Mouse (Mus musculus) testis, postnatal 10 days (tissue): ENCODE results near the gene Setd1a.
"Not testable (repeated sequence)": the region's sequence is repeated elsewhere in the genome, so short reads cannot be mapped to it uniquely, and the experiment has no call there.

Experiments
- DNase-seq: peaks from one replicate; pipeline ENCODE4 v3.0.0; 2021; ENCODE audit warnings: low spot score

Setd1a gene

DNA sequence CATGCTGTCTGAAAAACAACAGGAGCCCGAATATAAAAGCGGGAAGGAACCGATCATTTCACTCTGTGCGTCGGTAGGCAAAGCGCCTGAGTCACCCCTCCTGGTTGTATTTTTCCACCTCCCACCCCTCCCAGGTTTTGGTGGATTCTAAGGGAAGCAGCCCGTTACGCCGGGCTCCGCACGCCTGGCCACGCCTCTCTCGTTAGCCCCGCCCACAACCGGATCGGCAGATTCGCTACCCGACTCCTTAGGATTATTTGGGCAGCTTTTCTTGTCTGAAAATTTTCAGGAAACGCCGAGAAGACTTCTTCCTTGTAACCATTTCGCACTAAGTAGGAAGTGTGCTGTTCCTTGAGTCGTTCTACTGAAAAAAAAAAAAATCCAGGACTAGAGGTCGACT lies at the start of gene Setd1a:
Setd1a (plus strand) TSS at position 245 of the 400 bp plus-strand sequence.
- peak; percentile 98 for DNase-seq

DNA sequence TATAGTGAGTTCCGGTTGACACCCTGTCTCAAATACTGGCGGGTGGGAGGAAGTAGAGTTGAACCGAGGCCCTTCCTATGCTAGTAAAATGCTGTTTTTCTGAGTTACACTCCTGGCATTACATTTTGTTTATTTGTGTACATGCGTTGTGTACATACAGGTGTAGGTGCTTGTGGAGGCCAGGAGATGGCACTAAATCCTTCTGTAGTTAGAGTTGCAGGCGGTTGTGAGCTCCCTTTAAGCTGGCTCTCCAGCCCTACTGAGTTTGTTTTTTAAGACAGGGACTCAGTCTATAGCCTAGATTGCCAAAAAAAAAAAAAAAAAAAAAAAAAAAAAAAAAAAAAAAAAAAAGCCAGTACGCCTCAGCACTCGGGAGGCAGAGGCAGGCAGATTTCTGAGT lies 48.6 kb upstream of the Setd1a start:
- no peak for DNase-seq

DNA sequence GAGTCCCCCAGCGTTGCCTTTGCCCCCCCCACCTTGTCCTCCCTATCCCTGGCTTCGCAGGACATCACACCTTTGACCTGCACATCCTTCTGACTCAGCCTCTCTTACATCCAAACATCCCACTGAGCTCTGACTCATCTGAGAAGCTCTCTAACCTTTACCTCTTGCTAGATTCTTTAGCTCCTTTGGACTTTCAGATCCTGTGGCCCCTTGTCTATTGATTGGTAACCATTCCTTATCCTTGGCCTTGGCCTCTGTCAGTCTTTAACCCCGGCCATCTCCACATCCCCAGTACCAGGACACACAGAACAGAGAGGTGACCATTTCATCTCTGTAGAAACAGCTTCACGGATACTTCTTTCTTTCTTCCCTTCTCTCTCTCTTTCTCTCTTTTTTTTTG lies 46.3 kb upstream of the Setd1a start:
- no peak for DNase-seq

DNA sequence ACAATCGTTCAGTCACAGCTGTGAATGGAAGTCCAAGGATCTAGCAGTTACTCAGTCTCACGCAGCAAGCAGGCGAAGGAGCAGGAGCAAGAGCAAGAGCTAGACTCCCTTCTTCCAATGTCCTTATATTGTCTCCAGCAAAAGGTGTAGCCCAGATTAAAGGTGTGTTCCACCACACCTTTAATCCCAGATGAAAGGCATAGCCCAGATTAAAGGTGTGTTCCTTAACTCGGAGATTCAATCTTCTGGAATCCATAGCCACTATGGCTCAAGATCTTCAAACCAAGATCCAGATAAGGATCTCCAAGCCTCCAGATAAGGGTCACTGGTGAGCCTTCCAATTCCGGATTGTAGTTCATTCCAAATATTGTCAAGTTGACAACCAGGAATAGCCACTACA lies 44.4 kb upstream of the Setd1a start, which contains the start of gene Ctf2:
Ctf2 (minus strand) TSS at position 101 of the 400 bp plus-strand sequence.
- DNase-seq, result not testable (repeated sequence)

DNA sequence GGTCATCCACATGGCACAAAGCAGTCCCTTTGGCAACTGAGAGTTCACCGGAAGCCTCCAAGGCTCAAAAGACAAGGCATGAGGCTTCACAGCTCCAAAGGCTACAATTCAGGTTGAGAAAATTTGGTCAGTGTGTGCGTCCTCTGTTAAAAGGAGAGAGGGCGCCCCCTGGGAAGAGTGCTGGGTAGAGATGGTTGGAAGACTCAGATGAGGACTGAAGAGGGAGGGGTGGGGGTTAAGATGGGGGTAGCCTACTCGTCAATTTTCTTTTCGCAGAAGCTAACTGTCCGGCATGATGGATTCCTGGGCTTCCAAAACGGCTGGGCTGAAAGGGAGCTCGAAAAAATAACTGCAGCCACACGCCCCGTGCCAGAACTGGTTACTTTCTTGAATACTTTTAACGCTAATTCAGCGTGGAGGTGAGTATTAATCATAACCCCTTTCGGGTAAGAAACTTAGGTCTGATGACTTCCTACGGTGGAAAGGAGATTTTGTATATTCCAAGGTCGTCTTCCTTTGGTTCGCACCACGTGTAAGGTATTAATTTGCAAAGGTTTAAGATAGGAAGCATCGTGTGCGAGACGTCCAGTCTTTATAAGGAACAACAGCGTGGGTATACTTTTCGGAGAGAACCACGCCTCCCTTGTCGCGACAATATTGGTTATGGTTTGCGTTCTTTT lies 32.0 kb upstream of the Setd1a start, which contains the start of gene Fbxl19:
Fbxl19 (plus strand) TSS at position 178 of the 680 bp plus-strand sequence.
- DNase-seq, result peak; percentile 91

DNA sequence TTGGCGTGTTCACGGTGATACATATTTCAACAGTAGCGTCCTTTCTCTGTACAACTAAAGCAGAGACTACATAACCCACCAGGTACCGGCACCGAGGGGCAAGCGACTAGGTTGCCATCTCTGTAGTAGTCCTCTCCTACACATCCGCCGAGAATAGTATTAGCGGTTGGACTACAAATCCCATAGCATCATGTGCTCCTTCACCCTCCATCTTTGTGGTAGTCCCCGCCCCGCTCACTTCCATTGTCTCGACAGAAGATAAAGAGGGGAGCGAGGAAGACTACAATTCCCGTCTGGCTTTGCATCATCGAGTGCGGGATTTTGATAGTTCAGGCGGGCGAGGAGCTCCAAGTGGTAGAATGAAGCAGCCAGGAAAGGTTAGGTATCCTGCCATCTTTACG lies 31.2 kb upstream of the Setd1a start:
- DNase-seq, result peak; percentile 89

DNA sequence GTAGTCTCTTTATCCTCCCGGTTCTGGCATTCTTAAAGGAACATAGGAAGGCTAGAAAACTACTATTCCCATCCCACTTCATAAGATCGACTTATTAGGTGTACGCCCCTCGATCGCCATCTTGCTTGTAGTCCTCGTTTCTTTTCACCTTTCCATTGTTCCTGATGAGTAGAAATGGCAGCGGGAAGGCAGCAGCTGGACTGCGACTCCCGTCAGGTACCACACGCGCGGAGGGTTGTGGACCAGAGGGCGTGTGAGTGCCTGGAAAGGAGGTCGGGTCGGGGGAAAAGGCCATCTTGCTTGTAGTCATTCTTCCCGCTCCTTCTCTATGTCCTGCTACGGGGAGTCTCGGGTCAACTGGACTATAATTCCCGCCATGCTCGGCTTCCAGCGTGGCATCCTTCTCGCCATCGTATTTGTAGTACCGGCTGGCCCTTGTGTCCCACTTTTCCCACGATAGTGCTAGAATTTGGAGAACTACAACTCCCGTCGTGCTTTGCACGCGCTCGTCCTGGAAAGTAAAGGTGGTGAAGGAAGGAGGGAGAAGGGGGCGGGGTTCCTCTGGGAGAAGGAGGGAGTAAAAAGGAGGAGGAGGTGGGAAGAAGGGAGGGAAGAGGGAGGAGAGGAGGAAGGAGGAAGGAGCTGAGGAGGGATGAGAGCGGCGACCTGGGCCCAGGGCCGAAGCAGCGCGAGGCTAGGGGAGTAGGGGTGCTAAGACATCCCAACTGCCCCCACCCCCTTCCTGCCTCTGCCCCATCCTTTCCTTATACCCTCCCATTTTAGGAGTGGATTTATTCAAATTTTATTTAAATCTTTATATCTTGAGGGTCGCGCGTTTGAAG lies 30.6 kb upstream of the Setd1a start:
- peak; percentile 95 for DNase-seq

DNA sequence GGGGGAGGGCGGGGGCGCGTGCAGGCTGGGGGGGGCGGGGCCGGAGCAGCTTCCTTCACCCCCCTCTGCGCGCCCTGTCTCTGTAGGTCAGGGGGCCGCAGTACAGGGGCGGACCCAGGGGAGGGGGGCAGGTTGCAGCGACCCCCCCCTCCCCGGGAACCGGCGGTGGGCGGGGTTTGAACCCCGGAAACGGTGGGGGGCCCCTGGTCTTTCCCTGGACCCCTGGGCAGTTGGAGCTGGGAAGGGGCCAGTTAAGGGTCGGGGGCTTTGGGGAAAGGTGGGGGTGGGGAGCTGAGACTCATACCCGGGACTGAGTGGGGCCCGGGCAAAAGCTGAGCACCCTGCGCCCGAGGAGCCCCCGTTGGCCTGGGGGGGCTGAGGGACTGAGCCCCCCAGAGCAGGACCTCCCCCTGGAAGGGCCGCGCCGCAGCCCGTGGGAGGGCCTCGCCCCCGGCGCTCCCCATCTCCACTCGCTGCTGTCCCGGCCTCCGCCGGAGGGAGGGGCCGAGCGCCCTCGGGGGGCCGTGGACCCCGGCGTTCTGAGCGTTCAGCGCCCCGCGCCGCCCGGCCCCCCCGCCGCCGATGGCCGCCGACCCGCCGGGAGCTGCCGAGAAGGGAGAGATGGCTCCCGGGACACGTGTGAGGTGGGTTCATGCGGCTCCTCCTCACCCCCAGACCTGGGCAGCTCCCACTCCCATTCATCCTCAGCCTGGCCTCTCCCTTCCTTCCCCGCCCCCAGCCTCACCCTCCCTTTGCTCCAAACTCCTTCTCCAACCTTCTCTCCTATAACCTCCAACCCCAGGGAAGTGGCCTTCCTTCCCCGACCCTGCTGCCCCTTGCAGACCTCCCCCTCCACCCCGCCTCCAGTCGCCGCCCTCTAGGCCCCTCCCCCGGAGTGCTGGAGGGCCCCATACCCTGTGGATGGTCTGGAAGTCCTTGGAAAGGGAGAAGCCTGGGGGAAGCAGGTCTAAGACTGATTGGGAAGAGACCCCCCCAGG lies 29.7 kb upstream of the Setd1a start:
- peak; percentile 80 for DNase-seq

DNA sequence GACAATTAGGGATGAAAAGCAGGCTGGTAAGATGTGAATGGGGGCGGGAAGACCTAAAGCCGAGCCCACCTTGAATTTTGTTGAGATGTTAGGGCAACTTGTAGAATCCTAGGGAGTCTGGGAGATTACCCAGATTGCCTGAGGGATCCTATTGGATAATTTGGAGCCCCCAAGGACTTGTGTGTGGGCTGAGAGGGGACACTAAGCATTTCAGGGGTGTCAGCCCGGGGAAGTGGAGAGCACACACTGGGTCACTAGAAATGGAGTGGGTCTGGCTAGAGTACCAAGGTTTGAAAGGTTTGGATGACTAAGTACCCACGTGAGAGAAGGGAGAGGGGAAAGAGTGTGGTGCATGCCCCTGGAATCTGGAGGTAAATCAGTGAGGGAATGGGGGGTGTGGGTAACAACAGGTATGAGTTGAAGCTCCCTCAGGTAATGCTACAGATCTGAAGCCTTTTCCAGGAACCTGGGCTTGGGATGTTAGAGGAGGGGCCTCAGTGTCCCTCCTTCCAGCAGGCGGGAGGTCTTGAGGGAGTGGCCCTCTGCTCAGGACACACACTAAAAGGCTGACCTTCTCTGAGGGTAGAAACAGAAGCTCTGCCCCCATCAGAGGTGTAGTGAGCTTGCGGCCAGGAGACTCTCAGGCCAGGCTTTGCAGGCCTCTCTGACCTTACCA lies 28.8 kb upstream of the Setd1a start:
- no peak for DNase-seq

DNA sequence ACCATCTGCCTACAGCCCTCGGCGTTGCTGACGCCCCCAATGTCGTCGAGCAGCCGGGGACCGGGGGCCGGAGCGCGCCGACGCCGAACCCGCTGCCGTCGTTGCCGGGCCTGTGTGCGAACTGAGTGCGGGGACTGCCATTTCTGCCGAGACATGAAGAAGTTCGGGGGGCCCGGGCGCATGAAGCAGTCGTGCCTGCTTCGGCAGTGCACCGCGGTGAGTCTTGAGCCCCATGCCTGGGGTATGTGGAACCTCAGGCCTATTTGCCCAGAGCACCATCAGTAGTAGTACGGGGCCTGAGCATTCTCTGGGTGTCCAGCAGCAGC lies 28.3 kb upstream of the Setd1a start:
- no peak for DNase-seq

DNA sequence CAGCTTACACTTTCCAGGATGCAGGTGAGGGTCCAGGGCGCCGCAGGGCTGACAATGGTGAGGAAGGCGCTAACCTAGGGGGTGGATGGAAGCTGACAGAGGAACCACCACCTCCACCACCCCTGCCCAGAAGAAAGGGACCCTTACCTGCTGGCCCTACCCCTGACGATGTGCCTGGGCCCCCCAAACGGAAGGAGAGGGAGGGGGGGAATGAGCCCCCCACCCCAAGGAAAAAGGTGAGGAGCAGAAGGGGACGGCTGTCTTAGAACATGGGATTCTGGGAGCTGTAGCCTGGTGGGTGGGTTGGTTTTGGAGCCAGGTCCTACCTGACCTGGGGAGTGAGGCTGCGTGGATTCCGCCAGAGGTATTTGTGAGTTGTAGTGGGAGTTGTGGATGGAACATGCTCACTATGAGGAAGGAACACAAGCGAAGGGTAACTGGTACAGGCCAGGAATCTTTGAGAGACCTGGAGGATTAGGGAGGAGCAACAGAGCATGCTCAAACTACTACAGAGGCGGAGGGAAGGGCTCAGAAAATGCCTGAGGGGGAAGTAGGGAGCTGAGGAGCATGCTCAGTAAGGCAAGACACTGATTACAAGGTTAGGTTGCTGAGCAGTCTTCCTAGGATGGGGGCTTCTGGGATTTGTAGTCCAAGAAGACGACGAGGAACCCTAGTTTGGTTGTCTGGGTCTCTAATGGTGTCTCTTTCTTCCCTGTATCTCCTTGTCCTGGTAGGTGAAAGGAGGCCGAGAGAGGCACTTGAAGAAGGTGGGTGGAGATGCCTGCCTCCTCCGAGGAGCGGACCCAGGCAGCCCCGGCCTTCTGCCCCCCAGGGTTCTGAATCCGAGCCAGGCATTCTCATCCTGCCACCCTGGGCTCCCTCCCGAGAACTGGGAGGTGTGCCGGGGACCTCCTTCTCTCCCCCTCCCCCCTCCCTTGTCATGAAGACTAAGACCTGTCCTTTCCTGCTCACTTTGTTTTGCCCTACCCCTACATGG lies 26.0 kb upstream of the Setd1a start:
- no peak for DNase-seq

DNA sequence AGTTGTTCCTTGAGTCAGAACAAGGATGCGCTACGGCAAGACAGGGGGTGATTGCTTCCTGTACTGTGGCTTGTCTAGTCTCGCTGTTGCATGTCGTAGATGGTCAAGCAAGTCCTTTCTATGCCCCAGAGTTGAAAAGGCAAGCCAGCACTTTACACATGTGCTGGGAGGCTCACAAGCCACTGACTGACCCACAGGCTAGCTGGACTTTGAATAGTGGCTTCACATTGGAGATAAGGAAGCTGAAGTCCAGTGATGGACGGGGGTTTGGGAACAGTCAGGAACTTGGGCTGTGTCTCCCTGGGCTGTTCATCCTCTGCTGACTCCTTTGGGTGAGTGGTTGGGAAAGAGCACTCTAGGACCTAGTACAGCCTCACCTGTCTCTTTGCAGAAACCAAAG lies 24.9 kb upstream of the Setd1a start:
- no peak for DNase-seq

DNA sequence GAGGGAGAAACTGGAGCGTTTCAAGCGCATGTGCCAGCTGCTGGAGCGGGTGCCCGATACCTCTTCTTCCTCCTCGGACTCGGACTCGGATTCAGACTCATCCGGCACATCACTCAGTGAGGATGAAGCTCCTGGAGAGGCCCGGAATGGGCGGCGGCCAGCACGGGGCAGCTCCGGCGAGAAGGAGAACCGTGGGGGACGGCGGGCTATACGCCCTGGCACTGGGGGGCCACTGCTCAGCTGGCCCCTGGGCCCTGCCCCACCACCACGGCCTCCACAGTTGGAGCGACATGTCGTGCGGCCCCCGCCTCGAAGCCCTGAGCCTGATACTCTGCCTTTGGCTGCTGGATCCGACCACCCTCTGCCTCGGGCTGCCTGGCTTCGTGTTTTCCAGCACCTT lies 24.4 kb upstream of the Setd1a start:
- no peak for DNase-seq

DNA sequence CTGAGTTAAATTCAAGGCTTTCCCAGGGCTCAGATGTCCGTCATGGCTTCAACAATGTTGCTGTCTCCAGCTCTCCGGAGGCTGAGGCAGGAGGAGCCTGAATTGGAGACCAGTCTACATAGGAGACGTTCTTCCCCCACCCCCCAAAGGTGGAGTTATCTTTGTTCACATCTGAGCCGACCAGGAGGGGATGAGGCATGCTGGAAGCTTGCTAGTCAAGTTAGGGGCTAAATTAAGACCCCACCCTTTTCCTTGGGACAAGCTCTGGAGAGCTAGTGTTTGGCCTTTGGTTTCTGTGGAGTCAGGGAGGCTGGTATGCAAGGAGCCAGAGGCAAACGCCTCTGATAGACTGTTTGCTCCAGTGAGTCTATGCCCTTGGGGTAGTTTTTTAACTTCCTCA lies 23.3 kb upstream of the Setd1a start:
- no peak for DNase-seq

DNA sequence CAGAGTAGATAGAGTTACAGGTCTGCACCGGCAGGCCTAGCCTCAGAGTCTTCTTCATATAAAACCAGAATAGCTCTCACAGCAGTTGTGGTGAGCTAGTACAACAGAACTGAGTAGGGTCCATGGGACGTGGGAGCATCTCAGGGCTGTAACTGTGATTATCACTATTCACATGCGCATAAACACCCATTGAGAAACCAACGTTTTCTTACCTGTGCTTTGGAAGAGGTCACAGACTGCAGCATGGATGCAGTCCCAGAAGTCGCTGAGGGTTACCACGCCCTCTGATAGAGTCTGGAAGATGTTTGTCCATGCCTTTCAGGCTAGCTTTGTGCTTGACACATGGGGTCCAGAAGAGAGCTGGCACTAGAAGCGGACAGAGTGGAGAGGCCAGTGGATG lies 22.7 kb upstream of the Setd1a start:
- no peak for DNase-seq

DNA sequence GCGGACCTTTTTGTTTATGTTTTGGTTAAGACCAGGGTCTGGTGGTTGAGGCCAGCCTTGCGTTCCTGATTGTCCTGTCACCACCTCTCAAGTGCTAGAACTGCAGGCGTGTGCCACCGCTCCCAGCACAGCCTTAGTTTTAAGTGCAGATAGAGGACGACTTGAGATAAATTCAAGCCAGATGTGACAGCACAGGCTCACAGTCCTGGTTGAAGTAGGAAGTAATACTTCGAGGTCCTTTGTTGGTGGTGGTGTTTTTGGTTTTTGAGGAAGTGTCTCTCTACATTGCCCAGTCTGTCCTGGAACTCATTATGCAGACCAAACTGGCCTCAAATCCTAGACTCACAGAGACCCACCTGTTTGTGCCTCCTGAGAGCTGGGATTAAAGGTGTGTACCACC lies 16.8 kb upstream of the Setd1a start:
- no peak for DNase-seq

DNA sequence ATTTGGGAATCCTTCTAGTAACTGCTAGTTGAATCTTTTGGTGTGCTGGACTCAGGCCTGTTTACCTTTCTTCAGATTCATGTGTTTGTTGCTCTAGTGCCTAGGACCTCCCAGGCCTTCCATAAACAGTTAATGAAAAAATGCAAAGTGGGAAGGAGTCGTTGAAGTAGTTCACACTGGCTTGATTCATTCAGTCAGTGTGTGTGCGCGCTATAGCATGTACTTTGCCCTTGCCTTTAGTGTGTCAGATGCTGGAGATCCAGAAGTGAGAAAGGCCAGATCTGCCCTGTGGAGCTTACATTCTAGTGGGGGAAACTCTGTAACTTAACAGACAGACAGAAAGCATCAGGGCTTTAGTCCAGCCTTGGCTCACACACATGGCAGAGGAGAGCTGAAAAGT lies 16.0 kb upstream of the Setd1a start:
- DNase-seq, result no peak

DNA sequence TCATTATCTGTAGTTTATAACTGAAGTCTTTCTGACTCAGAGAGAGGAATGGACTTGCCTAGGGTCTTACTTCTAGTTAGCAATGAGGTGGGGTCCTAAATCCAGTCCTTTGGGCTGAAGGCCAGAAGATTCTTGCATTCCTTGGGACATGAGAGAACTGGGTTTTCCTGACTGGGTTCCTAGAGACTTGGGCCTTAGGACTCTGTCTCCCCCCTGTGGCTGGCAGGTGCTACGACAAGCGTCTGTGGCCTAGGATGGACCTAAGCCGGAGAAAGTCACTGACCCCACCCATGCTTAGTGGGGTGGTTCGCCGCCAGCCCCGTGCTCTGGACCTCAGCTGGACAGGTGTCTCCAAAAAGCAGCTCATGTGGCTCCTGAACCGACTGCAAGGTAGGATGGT lies 15.4 kb upstream of the Setd1a start:
- peak; percentile 84 for DNase-seq

DNA sequence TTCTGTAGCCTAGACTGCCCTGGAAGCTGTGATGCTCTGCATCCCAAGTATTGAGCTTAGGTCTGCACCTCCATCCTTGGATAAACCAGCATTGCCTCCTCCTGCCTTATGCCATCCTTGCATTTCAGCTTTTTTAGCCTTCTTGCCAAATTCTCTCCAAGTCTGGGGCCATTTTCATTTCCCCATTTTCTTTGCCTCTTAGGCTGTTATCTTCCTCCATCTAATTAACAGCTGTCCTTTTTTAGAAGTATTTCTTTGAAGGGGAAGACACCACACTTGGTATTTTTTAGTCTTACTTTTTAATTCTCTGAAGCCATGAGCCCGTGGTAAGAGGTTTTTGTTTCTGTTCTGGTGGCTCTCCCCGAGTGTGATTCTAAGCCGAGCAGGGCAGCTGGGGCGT lies 12.8 kb upstream of the Setd1a start:
- DNase-seq, result no peak

DNA sequence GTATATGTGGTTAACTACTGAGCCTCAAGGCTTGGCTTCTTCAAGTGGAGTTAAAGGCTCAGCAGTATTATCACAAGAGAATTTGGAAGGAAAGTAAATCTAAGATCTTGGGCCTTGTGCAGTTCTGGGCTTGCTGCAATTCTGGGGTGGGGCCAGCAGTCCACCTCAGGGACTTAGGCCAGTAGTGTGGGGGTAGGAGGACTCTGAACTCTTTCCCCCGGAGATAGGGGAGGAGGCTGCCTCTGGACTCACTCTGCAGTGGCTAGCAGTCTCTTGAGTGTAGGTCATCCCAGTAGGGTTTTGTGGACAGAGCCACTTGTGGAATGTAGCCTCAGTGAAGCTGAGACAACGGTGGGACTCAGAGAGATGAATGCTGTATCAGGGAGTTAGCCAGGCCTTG lies 10.7 kb upstream of the Setd1a start:
- no peak for DNase-seq
